Mouse (Mus musculus) MEL (cell line): Measurements from ENCODE around the gene Enc1. TPM values are rescaled to one million over a fixed set of nuclear protein-coding genes. Genes with fewer than 3 reads are reported as not detected.

Experiments used
- DNase-seq: peaks from one replicate; pipeline ENCODE4 v3.0.0; 2011; ENCODE audit warnings: low read depth, low spot score
- H3K27ac ChIP-seq: 2 replicates; pipeline ENCODE4 v1.5.1; 2012; ENCODE audit warnings: low read depth, mild to moderate bottlenecking, control low read depth, low read length, moderate library complexity; ENCODE audit not compliant: control insufficient read depth
- H3K27me3 ChIP-seq, 2 experiments: fragments of 150-350 bp in 1 of 2; sonication (generic) in 1 of 2; 2 replicates each; pipeline ENCODE4 v1.6.1; 2012; ENCODE audit warnings: low read length in 2 of 2, mild to moderate bottlenecking in 2 of 2, improper control_type of control experiment in 1 of 2, moderate library complexity in 1 of 2; ENCODE audit not compliant: insufficient read depth in 2 of 2, control insufficient read depth in 1 of 2
- H3K36me3 ChIP-seq, 2 experiments: 2 replicates each; pipeline ENCODE4 v1.6.1; 2012 to 2014; ENCODE audit warnings: low read length in 2 of 2, improper control_type of control experiment in 1 of 2, inconsistent platforms in 1 of 2, mild to moderate bottlenecking in 1 of 2; ENCODE audit not compliant: insufficient read depth in 2 of 2, control insufficient read depth in 1 of 2
- H3K4me1 ChIP-seq, 2 experiments: fragments of 150-350 bp in 1 of 2; sonication (generic) in 1 of 2; 2 replicates each; pipeline ENCODE4 v1.6.1; 2012; ENCODE audit warnings: low read length in 2 of 2, improper control_type of control experiment in 1 of 2, mild to moderate bottlenecking in 1 of 2; ENCODE audit not compliant: insufficient read depth in 2 of 2, control insufficient read depth in 1 of 2
- H3K4me3 ChIP-seq, 2 experiments: fragments of 150-350 bp in 1 of 2; sonication (generic) in 1 of 2; 2 replicates each; pipeline ENCODE4 v1.5.1; 2012; ENCODE audit warnings: low read depth in 2 of 2, low read length in 2 of 2, mild to moderate bottlenecking in 2 of 2, moderate library complexity in 2 of 2, control low read depth in 1 of 2, improper control_type of control experiment in 1 of 2; ENCODE audit not compliant: control insufficient read depth in 1 of 2, insufficient read depth in 1 of 2
- H3K79me2 ChIP-seq: 2 replicates; pipeline ENCODE4 v1.6.1; 2012; ENCODE audit warnings: mild to moderate bottlenecking, low read length, moderate library complexity; ENCODE audit not compliant: control insufficient read depth, poor library complexity, insufficient read depth
- H3K9ac ChIP-seq: 2 replicates; pipeline ENCODE4 v1.6.1; 2012; ENCODE audit warnings: low read depth, mild to moderate bottlenecking, control low read depth, low read length, moderate library complexity; ENCODE audit not compliant: control insufficient read depth, poor library complexity, severe bottlenecking
- H3K9me3 ChIP-seq: fragments of 150-350 bp; sonication (generic); replicated peaks from 2 replicates; pipeline ENCODE4 v1.6.1; 2012; ENCODE audit warnings: mild to moderate bottlenecking, low read length, improper control_type of control experiment, moderate library complexity; ENCODE audit not compliant: insufficient read depth
- CHD2 ChIP-seq: IDR thresholded peaks from 2 replicates; pipeline ENCODE4 v1.6.1; 2011; ENCODE audit warnings: low read length, improper control_type of control experiment
- CTCF ChIP-seq, 3 experiments: IDR thresholded peaks in 2 of 3; conservative IDR thresholded peaks in 1 of 3; 2 replicates each; pipeline ENCODE4 v1.5.1; 2011 to 2012; ENCODE audit warnings: low read length in 3 of 3, low read depth in 2 of 3, mild to moderate bottlenecking in 2 of 3, improper control_type of control experiment in 1 of 3, inconsistent platforms in 1 of 3, mixed read lengths in 1 of 3, moderate library complexity in 1 of 3; ENCODE audit not compliant: control insufficient read depth in 1 of 3, insufficient read depth in 1 of 3, poor library complexity in 1 of 3, severe bottlenecking in 1 of 3
- E2F4 ChIP-seq: IDR thresholded peaks from 2 replicates; pipeline ENCODE4 v1.6.1; 2011; ENCODE audit warnings: low read depth, low read length, improper control_type of control experiment, borderline replicate concordance
- MAZ ChIP-seq: IDR thresholded peaks from 2 replicates; pipeline ENCODE4 v1.6.1; 2012; ENCODE audit warnings: low read depth, mild to moderate bottlenecking, inconsistent platforms, low read length, improper control_type of control experiment
- MEF2A ChIP-seq: IDR thresholded peaks from 2 replicates; pipeline ENCODE4 v1.6.1; 2014; ENCODE audit warnings: low read depth, mild to moderate bottlenecking, inconsistent platforms, low read length, improper control_type of control experiment; ENCODE audit not compliant: poor library complexity, insufficient replicate concordance, severe bottlenecking; ENCODE audit errors: extremely low read depth
- MYB ChIP-seq: IDR thresholded peaks from 2 replicates; pipeline ENCODE4 v1.6.1; 2011; ENCODE audit warnings: mild to moderate bottlenecking, low read depth, low read length, improper control_type of control experiment
- MYC ChIP-seq: IDR thresholded peaks from 2 replicates; pipeline ENCODE4 v1.6.1; 2011; ENCODE audit warnings: low read depth, mild to moderate bottlenecking, low read length, improper control_type of control experiment, moderate library complexity
- RAD21 ChIP-seq: IDR thresholded peaks from 2 replicates; pipeline ENCODE4 v1.6.1; 2011; ENCODE audit warnings: mild to moderate bottlenecking, low read depth, low read length, improper control_type of control experiment
- SIN3A ChIP-seq: IDR thresholded peaks from 2 replicates; pipeline ENCODE4 v1.6.1; 2012; ENCODE audit warnings: low read length, improper control_type of control experiment, inconsistent platforms
- TBP ChIP-seq: IDR thresholded peaks from 2 replicates; pipeline ENCODE4 v1.8.0; 2011; ENCODE audit warnings: low read depth, low read length, improper control_type of control experiment
- TCF12 ChIP-seq: IDR thresholded peaks from 2 replicates; pipeline ENCODE4 v1.6.1; 2014; ENCODE audit warnings: low read depth, mild to moderate bottlenecking, inconsistent platforms, low read length, improper control_type of control experiment, moderate library complexity
- UBTF ChIP-seq: IDR thresholded peaks from 2 replicates; pipeline ENCODE4 v1.6.1; 2012; ENCODE audit warnings: low read depth, mild to moderate bottlenecking, inconsistent platforms, low read length, improper control_type of control experiment, moderate library complexity, borderline replicate concordance; ENCODE audit not compliant: insufficient read depth
- ZNF384 ChIP-seq: IDR thresholded peaks from 2 replicates; pipeline ENCODE4 v1.6.1; 2012; ENCODE audit warnings: low read depth, mild to moderate bottlenecking, inconsistent platforms, low read length, improper control_type of control experiment
- polyA plus RNA-seq, 2 experiments: library from polyadenylated mRNA; stranded (reverse) in 1 of 2; unstranded in 1 of 2; fragments of >175 nt in 1 of 2; fragments of >200 nt in 1 of 2; gene quantifications; 2 replicates each; pipeline versions ENCODE4 v1.2.1 to v1.2.4; 2012; ENCODE audit warnings: low replicate concordance in 2 of 2, low read depth in 1 of 2; ENCODE audit not compliant: insufficient read length in 2 of 2, insufficient read depth in 1 of 2, missing spikeins in 1 of 2
- total RNA-seq: library from RNA; depleted of rRNA; stranded (reverse); fragments of 300-350 nt; gene quantifications from 2 replicates; pipeline ENCODE4 v1.2.3, GENCODE M21; 2012

Enc1 gene
- total and polyA plus RNA-seq, 3 experiments, result not detected

GRCm38 (mm10) chr13:97292451-97293245, 51.7 kb downstream of the Enc1 start:
- Histone ChIP-seq H3K27me3 (no peaks in the 10 kb centered on the region), H3K36me3 (no peaks in the 10 kb centered on the region), H3K9ac (no peak overlapping the region), H3K27ac (no peak overlapping the region), H3K4me3 (no peak overlapping the region), H3K79me2 (no peaks in the 10 kb centered on the region), H3K9me3 (no peaks in the 10 kb centered on the region), H3K4me1 (no peaks in the 10 kb centered on the region)
- DNase-seq, result no peak
- TF ChIP-seq MAZ (no peak), E2F4 (no peak), CHD2 (no peak)

- Histone ChIP-seq H3K9me3 (no peaks in the 10 kb centered on the region), H3K79me2 (no peaks in the 10 kb centered on the region), H3K27me3 (no peaks in the 10 kb centered on the region), H3K4me3 (no peak overlapping the region), H3K4me1 (no peaks in the 10 kb centered on the region), H3K36me3 (no peaks in the 10 kb centered on the region), H3K9ac (no peak overlapping the region), H3K27ac (no peak overlapping the region)
- no peak for TF ChIP-seq UBTF
- TF ChIP-seq RAD21, result no peak
- TF ChIP-seq ZNF384, result no peak
- TF ChIP-seq TCF12, result no peak
- TF ChIP-seq MEF2A, result no peak
- TF ChIP-seq TBP, result no peak
- TF ChIP-seq CTCF (IDR thresholded peaks at IDR 0.05 in 2 of 3, conservative IDR thresholded peaks at IDR 0.05 in 1 of 3; ENCODE audit: control insufficient read depth in 1 of 3, insufficient read depth in 1 of 3, low read depth in 2 of 3, low read length in 3 of 3, poor library complexity in 1 of 3, severe bottlenecking in 1 of 3), result no peak
- TF ChIP-seq SIN3A, result no peak
- no peak for TF ChIP-seq MYC
- DNase-seq, result no peak
Measured at GRCm38 (mm10) chr13:97295101-97295852, 54.4 kb downstream of the Enc1 start.

- Histone ChIP-seq H3K27ac (no peak overlapping the region), H3K9ac (no peak overlapping the region), H3K4me3 (no peak overlapping the region), H3K27me3 (no peaks in the 10 kb centered on the region), H3K79me2 (no peaks in the 10 kb centered on the region), H3K9me3 (no peaks in the 10 kb centered on the region)
- TF ChIP-seq MEF2A (no peak), MYB (no peak)
- TF ChIP-seq, all 39 proteins: peak for 0
- no peaks in the 10 kb centered on the region for H3K4me1 ChIP-seq
- H3K36me3 ChIP-seq, result no peaks in the 10 kb centered on the region
- no peak for DNase-seq
Measured at GRCm38 (mm10) chr13:97295853-97296219, 54.9 kb downstream of the Enc1 start.
